Mouse (Mus musculus) limb, embryonic 10.5 days (tissue): ENCODE results near the gene 2210016F16Rik. TPM values are rescaled to one million over a fixed set of nuclear protein-coding genes. Genes with fewer than 3 reads are reported as not detected.
"Not testable (repeated sequence)": the region's sequence is repeated elsewhere in the genome, so short reads cannot be mapped to it uniquely, and the experiment has no call there.

ENCODE experiments used
- DNase-seq: peaks from one replicate; pipeline ENCODE4 v3.0.0-alpha.2; 2017; ENCODE audit warnings: low spot score
- H3K27ac ChIP-seq: fragments of 300-500 bp; sonication (generic); 2 replicates; pipeline ENCODE4 v1.5.1; 2016; ENCODE audit warnings: mild to moderate bottlenecking
- H3K27me3 ChIP-seq: fragments of 300-500 bp; sonication (generic); 2 replicates; pipeline ENCODE4 v1.6.1; 2016; ENCODE audit warnings: low read depth, mild to moderate bottlenecking; ENCODE audit not compliant: poor library complexity, severe bottlenecking
- H3K36me3 ChIP-seq: fragments of 300-500 bp; sonication (generic); 2 replicates; pipeline ENCODE4 v1.6.1; 2016; ENCODE audit warnings: mild to moderate bottlenecking, moderate library complexity
- H3K4me1 ChIP-seq: fragments of 300-500 bp; sonication (generic); 2 replicates; pipeline ENCODE4 v1.6.1; 2016
- H3K4me3 ChIP-seq: fragments of 300-500 bp; sonication (generic); 2 replicates; pipeline ENCODE4 v1.5.1; 2016; ENCODE audit warnings: mild to moderate bottlenecking, moderate library complexity
- H3K9me3 ChIP-seq: fragments of 300-500 bp; sonication (generic); replicated peaks from 2 replicates; pipeline ENCODE4 v1.6.1; 2016; ENCODE audit warnings: mild to moderate bottlenecking
- WGBS: fragments of 180-500 bp; shearing (Covaris S2); methylation state at CpG from one replicate; pipeline ENCODE4 v1.1.7; 2016; 5-methylcytosine and 5-hydroxymethylcytosine counted together
- polyA plus RNA-seq: library from polyadenylated mRNA; unstranded; fragments of >200 nt; fragmentation: Nextera tagmentation; extraction: Ambion mirVana; gene quantifications from 2 replicates; pipeline ENCODE4 v1.2.1, GENCODE M21; 2016

Gene 2210016F16Rik
- polyA plus RNA-seq, 1 experiment from 2014 or later = 23.5 TPM

DNA sequence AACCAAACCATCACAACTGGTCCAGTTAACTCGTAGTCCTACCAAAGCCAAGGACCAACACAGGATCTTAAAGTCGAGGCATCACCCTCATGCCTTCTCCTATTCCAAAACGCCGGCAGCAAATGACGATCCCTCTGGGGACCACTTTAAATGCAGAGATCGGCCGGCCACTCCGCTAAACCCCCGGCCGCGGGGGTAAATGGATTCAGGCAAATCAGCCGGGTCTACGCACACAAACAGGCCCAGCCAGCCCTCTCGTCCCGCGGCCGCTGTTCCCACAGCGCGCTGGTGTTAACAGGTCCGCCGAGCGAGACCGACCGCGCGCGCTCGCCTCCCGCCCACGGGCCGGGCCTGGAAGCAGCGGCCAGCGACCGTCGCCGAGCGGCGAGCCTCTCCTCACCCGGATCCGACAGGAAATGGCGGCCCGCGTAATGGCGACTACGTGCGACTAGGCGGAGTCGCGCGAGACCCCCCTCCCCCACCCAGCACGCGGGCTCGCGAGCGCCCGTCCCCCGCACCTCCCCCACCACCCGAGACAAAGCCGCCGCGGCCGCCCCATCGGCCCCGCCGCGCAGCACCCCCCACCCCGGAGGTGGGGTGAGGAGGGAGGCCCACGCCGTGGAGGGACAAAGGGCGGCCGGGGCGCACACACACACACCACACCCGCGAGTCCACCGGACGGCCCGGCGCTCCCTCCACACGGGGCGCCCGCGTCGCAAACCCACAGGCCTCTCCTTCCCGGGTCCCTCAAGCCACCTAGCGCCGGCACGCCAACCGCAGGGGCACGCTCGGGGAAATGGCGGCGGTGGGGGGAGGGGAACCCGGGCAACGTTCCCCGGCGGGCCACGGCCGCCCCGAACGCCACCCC lies 16.3 kb upstream of the 2210016F16Rik start:
- peak overlapping the region; percentile 100 for H3K27ac ChIP-seq
- peaks cover 41% of the 10 kb centered on the region for H3K36me3 ChIP-seq
- H3K9me3 ChIP-seq = no peaks in the 10 kb centered on the region
- no peaks in the 10 kb centered on the region for H3K27me3 ChIP-seq
- H3K4me1 ChIP-seq = 0 out of 2 replicates have a peak, but pooled peaks cover 8% of the 10 kb centered on the region
- under 1% methylated on average over 84 of the region's 100 CpGs for WGBS
- peak; percentile 89 for DNase-seq
- peak overlapping the region; percentile 97 for H3K4me3 ChIP-seq

DNA sequence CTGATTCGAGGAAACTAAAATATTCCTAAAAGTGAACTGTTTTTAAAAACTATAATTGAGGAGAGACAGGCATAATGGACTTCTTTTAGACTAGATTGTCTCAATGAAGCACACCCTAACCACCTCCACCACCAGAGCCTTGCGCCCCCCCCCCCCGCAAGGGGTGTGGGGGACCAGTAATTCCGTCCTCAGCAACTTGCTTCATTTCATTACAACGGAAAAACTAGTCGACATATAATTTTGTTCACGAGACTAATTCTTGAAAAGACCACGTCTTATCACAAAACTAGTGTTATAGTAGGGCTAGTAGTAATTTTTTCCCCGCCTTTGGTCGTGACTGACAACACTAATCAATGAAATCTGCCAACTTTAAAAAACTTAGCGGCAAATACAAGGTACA lies 15.6 kb upstream of the 2210016F16Rik start:
- Histone ChIP-seq H3K9me3 (no peaks in the 10 kb centered on the region), H3K27me3 (no peaks in the 10 kb centered on the region), H3K4me1 (0 out of 2 replicates have a peak, but pooled peaks cover 8% of the 10 kb centered on the region), H3K27ac (peak overlapping the region; percentile 100), H3K36me3 (peaks cover 48% of the 10 kb centered on the region), H3K4me3 (peak overlapping the region; percentile 97)
- WGBS = 2% methylated on average over 11 of the region's 11 CpGs
- no peak for DNase-seq

- Histone ChIP-seq H3K9me3 (no peaks in the 10 kb centered on the region), H3K4me1 (0 out of 2 replicates have a peak, but pooled peaks cover 8% of the 10 kb centered on the region), H3K27me3 (no peaks in the 10 kb centered on the region), H3K36me3 (peaks cover 77% of the 10 kb centered on the region), H3K27ac (no peak overlapping the region), H3K4me3 (no peak overlapping the region)
- 96% methylated on average over 13 of the region's 13 CpGs for WGBS
- DNase-seq = no peak
Observed at GRCm38 (mm10) chr13:58397651-58398050, 12.6 kb upstream of the 2210016F16Rik start.

DNA sequence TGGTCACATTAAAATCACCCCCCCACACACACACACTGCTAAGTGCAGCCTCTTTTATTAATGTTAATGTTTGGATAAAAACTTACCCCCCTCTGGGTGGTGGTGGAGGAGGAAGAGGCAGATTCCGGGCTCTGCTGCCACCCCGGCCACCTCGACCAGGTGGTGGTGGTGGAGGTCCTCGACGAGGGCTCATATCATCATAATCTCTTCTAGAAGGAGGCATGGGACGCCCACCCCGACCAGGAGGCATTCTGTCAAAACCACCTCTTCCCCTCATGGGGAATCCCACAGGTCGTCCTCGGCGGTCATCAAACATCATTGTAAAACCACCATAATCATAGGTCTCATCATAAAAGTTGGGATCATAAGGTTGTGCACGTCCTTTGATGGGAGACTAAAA lies 9.4 kb upstream of the 2210016F16Rik start:
- not testable (repeated sequence) for H3K4me1 ChIP-seq, H3K4me3 ChIP-seq, H3K27ac ChIP-seq, H3K9me3 ChIP-seq, DNase-seq, H3K27me3 ChIP-seq
- peaks cover 95% of the 10 kb centered on the region for H3K36me3 ChIP-seq
- 87% methylated on average over 11 of the region's 11 CpGs for WGBS

DNA sequence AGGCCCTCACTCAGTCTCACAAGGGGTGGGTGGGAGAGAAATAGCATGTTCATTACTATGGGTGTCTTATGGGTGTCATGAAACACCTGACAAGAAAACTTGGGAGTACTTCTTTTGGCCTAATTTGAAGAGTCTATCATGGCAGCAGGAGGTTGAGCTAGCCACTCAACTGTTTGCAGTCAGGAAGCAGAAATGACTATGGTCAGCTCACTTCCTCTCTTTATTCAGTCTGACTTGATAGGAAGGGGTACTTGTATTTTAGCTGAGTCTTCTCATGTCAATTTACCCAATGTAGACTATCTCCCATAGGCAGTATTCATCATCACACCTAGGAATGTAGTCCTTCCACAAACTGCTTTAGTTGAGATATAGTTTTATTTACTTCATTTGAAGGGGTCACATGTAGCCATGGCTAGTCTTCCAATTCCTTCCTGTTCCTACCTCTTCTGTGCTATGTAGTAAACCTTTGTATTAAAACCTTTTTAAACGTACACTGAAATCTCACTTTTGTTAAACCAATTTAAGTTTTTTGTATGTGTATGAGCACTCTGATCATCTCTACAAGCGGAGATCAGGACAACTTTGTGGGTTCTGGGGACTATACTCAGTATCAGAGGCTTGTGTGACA lies 4.4 kb upstream of the 2210016F16Rik start:
- H3K27me3 ChIP-seq = no peaks in the 10 kb centered on the region
- WGBS = 85% methylated on average over 2 of the region's 2 CpGs
- DNase-seq = no peak
- H3K27ac ChIP-seq = no peak overlapping the region
- peaks cover 46% of the 10 kb centered on the region for H3K36me3 ChIP-seq
- H3K4me3 ChIP-seq = no peak overlapping the region
- H3K4me1 ChIP-seq = peaks cover 10% of the 10 kb centered on the region
- no peaks in the 10 kb centered on the region for H3K9me3 ChIP-seq

DNA sequence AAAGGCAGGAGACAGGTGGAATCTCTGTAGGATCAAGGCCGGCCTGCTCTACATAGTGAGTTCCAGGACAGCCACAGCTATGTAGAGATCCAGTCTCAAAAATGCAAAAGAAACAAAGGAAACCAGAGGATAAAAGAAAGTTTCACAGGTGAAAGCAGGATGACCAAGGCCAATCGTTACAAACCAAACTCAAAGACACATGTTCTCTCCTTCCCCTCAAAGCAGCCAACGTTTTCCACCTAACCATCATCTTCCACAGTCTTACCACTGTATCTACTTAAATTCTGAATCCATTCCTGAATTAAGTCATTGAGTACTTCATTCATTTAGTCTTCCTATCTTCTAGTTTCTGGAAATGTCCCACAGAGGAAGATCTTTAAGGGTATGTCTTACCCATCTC lies 3.4 kb upstream of the 2210016F16Rik start:
- Histone ChIP-seq H3K4me3 (no peak overlapping the region), H3K4me1 (peaks cover 15% of the 10 kb centered on the region), H3K27ac (no peak overlapping the region), H3K9me3 (no peaks in the 10 kb centered on the region), H3K36me3 (peaks cover 35% of the 10 kb centered on the region), H3K27me3 (no peaks in the 10 kb centered on the region)
- DNase-seq = no peak
- WGBS = 51% methylated on average over 3 of the region's 3 CpGs

GRCm38 (mm10) chr13:58387948-58388347 lies 2.9 kb upstream of the 2210016F16Rik start:
- peak; percentile 74 for DNase-seq
- H3K9me3 ChIP-seq = no peaks in the 10 kb centered on the region
- 15% methylated on average over 7 of the region's 7 CpGs for WGBS
- no peak overlapping the region for H3K27ac ChIP-seq
- H3K36me3 ChIP-seq = peaks cover 34% of the 10 kb centered on the region
- no peak overlapping the region for H3K4me3 ChIP-seq
- H3K4me1 ChIP-seq = peaks cover 15% of the 10 kb centered on the region
- H3K27me3 ChIP-seq = no peaks in the 10 kb centered on the region

DNA sequence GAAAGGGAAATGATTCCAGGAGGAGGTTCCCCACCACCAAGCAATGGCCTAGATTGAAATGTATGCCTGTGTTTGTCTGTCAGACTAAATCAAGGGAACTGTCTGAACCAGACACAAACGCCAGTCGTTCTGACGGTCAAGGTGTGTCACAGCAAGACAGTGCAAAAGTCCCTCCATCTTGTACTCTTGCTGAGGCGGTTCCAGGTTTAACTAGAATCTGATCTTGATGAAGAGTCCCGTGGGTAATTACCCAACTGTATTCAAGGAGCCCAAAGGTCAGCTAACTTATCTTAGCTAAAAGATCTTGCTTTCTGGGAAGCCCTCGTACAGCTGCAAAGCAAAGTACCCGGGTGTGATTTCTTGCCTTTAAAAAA lies 509 bp upstream of the 2210016F16Rik start:
- WGBS = 87% methylated on average over 7 of the region's 7 CpGs
- H3K9me3 ChIP-seq = peaks cover 8% of the 10 kb centered on the region; the same call in 1 of the 2 replicates
- no peak for DNase-seq

GRCm38 (mm10) chr13:58384371-58384770 lies 654 bp downstream of the 2210016F16Rik start:
- H3K36me3 ChIP-seq = peaks cover 38% of the 10 kb centered on the region
- peak overlapping the region; percentile 90 for H3K27ac ChIP-seq
- peaks cover 14% of the 10 kb centered on the region for H3K9me3 ChIP-seq
- no peak for DNase-seq
- H3K4me3 ChIP-seq = peak overlapping the region; percentile 87
- H3K27me3 ChIP-seq = no peaks in the 10 kb centered on the region
- peaks cover 15% of the 10 kb centered on the region for H3K4me1 ChIP-seq
- WGBS = 63% methylated on average over 11 of the region's 11 CpGs

More for the DNA sequence above, 509 bp upstream of the 2210016F16Rik start:
- Histone ChIP-seq H3K4me1 (peaks cover 15% of the 10 kb centered on the region), H3K36me3 (peaks cover 36% of the 10 kb centered on the region), H3K27me3 (no peaks in the 10 kb centered on the region), H3K27ac (peak overlapping the region; percentile 90), H3K4me3 (peak overlapping the region; percentile 87)

DNA sequence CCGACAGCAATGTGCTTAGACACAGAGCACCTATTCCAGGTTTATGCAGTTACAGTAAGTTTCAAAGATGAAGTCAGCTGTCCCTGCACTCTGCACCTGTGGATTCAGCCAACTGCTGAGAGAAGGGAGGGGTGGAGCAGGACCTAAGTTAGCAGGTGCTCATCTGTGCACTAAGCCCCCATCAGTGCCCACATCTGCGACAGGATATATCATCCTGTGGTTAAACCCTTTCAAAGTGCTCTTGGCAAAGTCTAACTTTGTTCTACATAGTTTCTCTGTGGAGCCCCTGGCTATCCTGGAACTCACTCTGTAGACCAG lies 11.9 kb downstream of the 2210016F16Rik start:
- WGBS = 88% methylated on average over 2 of the region's 2 CpGs
- no peak for DNase-seq
- Histone ChIP-seq H3K27me3 (no peaks in the 10 kb centered on the region), H3K27ac (no peak overlapping the region), H3K4me1 (no peaks in the 10 kb centered on the region), H3K9me3 (no peaks in the 10 kb centered on the region), H3K36me3 (no peaks in the 10 kb centered on the region), H3K4me3 (no peak overlapping the region)

DNA sequence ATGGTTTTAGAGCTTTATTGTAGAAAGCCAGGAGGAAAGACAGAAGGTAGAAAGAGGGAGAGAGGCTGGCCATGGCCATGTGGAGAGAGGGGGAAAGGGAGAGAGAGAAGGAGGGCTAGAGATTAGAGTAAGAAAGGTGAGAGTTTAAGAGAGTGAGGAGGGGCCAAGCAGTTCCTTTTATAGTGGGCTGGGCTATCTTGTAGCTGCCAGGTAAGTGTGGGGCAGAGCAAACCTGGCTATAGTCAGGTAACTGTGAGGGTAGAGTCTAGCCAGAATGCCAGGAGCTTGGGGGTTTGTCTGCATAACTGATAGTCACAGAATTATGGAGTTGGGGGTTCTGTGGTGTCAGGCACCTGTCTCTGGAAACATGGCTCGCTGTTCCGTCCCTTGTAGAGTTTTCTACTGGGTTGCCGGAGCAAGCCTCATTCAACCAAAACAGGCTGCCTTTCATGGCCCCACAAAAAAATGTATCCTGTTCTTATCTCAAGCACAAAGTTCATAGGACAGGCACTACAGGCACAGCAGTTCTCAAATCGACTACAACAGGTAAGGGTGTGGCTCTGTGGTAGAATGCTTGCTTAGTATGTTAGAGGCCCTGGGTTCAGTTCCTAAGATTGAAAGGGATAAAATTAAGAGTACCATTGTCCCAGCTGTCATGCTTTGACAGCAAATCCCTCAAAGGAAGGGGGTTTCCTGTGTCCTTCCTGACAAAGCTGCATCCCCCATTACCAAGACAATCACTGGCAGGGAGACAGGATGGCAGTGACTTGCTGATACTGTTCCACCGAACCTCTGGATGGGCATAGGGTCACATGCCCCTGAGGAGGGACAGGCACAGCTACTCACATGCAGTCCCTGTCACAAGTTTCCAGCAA lies 12.5 kb downstream of the 2210016F16Rik start:
- WGBS = 92% methylated on average over 5 of the region's 5 CpGs
- H3K27me3 ChIP-seq = no peaks in the 10 kb centered on the region
- no peak overlapping the region for H3K27ac ChIP-seq
- DNase-seq = no peak
- H3K9me3 ChIP-seq = no peaks in the 10 kb centered on the region
- H3K4me3 ChIP-seq = no peak overlapping the region
- H3K36me3 ChIP-seq = no peaks in the 10 kb centered on the region
- no peaks in the 10 kb centered on the region for H3K4me1 ChIP-seq

DNA sequence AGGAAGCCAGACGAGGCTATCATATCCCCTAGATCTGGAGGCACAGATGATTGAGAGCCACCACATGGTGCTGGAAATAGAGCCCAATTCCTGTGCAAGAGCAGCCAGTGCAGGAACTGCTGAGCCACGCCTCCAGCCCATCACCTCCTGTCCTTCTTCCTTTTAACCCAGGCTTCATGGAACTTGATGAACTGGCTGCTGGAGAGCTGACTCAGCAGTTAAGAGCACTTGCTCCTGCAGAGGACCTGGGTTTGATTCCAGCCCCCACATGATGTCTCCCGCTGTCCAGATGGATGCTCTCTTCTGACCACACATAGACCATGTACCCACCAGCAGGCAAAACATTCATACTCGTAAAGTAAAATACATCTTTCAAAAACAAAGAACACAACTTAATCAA lies 16.2 kb downstream of the 2210016F16Rik start:
- 82% methylated on average over 4 of the region's 4 CpGs for WGBS
- Histone ChIP-seq H3K4me3 (no peak overlapping the region), H3K27ac (no peak overlapping the region), H3K9me3 (no peaks in the 10 kb centered on the region), H3K4me1 (no peaks in the 10 kb centered on the region), H3K36me3 (no peaks in the 10 kb centered on the region), H3K27me3 (no peaks in the 10 kb centered on the region)
- DNase-seq = no peak
